Mouse (Mus musculus): ENCODE measurements around the gene Golga5.
A peak's percentile ranks its signal among the peaks of the same experiment; 100 is the strongest.
"Not testable (repeated sequence)": the region's sequence is repeated elsewhere in the genome, so short reads cannot be mapped to it uniquely, and the experiment has no call there.

Gene Golga5

DNA sequence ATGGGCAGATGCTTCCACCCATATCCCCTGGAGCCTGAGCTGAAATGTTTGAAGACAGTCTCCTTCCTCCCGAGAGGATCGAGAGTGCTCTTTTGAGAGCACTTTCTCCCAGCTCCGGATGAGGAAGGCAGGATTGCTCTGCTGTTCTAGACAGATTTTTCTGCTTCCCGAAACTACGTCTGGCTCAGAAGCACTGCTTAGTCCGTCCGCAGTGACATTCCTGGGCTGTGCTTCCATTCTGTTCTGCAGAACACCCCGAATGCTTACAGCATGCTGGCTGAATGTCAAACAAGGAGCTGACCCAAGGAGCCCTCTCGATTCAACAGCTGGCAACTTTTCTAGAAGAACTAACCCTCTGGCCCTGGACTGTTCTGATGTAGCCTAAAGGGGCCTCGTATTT is 18.5 kb upstream of the Golga5 start:
- DNase-seq = peak; percentile 36

DNA sequence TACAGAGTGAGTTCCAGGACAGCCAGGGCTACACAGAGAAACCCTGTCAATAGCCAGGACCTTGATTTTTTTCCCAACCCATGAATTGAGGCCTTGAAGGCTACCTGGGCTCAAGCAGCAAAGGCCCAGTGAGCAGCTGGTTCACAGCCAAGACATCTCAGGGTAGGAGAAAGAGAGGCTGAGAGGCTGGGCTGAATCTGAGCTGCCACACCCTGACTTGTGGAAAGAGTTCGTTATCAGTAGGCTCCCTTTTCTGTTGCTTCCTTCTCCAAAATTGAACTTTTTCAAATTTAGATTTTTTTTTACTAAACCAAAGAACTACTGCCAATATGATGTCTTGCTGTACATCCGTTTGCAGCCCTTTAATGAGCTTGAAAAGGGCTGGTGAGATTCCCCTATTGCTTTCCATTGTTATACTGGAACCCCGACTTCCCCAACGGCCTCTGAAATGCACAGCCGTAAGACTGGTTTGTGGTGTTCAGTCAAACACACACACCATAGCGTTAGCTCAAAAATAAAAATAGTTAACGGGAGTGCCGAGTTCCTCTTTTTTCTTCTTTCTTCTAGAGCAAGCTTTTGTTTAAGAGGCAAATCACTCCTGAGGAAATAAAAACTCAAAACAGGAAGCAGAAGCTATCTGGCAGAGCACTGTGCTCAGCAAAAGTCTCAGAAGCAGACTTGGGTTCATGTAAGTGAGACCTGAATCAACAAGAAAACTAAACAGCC is 17.6 kb upstream of the Golga5 start:
- no peak for DNase-seq

DNA sequence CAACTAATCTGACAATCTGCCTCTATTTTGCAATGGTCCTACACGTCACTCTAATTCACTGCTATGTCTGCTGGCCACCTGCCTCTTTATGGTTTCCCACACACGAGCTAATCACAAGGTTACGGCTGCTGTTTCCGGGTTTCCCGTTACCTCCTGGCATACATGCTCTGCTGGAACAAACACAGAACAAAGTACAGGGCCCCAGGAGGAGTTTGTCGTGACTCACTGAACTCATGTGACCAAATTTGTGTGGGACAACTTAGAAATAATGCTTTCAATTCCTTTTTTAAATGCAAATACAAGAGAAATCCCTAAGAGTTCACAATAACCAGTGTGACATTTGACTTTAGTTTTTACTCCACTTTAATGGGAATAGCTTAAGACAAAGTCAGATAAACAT is 15.4 kb upstream of the Golga5 start:
- peak; percentile 53 for DNase-seq

DNA sequence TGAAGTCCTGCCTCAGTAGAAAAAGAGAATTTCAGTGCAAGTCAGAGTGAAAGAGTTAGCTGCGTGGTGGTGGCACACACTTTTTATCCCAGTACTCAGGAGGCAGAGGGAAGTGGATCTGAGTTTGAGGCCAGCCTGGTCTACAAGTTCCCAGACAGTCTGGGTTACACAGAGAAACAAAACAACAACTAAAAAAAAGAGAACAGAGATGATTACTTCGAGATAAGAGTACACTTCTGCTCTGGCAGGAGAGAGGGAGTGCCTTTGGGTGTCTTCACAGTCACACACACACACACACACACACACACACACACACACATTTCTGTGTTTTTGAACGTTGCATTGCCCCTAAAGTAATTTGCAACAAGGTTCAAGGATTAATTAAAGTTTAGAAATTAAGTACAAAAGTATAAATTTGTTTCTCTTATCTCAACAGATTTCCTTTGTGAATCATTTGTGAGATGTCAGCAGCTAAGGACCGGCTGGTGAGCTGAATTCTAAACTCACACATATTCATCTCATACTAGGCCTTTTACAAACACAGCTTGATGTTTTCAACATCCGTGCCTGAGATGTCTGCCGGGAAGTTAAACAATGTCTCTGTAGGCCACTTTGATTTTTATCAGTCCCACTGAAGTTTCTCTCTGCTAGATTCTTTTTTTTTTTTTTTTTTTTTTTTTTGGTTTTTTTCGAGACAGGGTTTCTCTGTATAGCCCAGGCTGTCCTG is 12.3 kb upstream of the Golga5 start:
- DNase-seq = no peak

DNA sequence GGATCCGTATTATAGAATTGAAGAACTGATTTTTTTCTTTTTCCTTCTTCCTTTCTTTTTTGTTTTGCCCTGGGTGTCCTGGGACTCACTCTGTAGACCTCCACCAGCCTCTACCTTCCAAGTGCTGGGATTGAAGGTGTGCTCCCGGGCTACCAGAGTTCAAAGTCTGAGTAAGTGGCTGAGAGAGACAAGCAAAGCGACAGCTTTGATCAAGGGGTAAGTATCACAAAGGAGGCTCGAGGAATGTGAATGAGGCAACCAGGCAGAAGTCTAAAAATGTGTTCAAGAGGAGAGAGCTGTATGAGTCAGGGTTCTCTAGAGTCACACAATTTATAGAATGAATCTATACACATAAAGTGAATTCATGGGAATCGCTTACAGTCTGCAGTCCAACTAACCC is 8.9 kb upstream of the Golga5 start:
- DNase-seq = no peak

DNA sequence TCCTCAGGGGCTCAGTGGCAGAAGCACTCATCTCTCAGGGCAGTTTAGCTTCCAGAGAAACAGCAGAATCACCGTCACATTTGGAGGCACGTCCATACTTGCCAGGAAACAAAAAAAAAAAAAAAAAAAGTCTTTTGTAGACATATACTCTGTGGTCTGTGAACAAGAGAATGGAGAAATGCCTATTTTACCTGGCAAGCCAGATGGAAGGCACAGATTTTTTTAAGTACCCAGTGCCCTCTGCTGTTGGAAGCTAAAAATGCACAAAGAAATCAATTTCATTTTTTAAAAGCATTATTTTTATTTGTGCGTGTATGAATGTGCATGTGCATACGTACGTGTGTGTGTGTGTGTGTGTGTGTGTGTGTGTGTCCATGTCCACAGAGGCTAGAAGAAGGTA is 7.8 kb upstream of the Golga5 start:
- no peak for DNase-seq

DNA sequence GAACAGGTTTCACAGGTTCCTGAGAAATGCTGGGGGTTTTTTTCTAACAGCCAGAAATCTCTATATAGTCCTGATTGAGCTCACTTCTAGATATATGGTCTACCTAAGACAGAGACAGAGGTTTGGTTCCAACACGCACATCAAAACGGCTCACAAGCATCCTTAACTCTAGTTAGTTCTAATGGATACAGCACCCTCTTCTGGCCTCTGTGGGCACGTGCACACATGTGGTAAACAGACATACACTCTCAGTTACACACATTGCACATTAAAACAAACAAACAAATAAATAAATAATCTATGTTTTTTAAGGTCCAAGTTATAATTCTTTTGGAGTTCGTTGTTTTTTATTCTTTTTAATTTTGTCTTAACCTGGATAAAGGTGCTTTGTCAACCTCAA is 4.3 kb upstream of the Golga5 start:
- DNase-seq = no peak

DNA sequence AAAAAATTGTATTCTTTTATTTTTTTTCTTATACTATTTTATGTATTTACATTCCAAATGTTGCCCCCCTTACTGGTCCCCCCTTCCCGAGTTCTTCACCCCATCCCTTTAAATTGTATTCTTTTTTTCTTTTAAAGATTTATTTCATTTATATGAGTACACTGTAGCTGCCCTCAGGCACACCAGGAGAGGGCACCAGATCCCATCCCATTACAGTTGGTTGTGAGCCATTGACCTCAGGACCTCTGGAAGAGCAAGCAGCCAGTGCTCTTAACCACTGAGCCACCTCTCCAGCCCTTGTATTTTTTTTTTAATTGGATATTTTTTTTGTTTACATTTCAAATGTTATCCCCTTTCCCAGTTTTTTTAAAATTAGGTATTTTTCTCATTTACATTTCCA is 799 bp upstream of the Golga5 start:
- DNase-seq = no peak

DNA sequence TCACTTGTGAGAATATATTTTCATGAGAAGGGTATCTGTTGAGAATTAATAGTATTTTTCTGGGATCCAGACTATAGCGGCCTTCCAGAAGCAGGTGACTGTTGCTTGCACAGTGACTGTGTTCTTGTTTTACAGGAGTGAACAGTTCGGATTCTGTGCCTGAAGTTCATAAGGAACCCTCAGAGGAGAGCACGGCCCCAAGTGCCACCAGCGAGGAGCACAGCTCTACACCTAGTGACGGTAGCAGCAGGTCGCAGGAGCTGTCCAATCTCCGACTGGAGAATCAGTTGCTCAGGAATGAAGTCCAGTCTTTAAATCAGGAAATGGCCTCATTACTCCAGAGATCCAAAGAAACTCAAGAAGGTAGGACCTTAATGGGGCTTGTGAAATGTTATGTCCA is 5.5 kb downstream of the Golga5 start:
- DNase-seq = no peak

DNA sequence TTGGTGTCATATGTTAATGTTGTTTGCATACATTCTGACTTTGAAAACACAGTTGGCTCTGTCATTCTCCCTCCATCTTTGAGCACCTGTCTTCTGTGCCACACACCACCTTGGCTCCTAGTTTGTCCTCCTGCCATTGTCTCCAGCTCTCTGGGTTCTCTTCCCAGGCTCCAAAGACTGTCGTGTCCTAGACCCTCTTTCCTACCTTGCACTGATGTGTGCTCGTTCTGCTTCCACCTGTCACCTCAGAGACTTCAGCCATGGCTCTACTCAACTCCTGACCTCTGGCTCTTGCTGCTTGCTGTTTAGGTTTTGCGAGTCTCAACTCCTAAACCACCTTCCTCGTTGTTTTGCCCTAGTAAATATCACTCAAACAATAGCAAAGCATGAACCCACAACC is 11.5 kb downstream of the Golga5 start:
- no peak for DNase-seq

DNA sequence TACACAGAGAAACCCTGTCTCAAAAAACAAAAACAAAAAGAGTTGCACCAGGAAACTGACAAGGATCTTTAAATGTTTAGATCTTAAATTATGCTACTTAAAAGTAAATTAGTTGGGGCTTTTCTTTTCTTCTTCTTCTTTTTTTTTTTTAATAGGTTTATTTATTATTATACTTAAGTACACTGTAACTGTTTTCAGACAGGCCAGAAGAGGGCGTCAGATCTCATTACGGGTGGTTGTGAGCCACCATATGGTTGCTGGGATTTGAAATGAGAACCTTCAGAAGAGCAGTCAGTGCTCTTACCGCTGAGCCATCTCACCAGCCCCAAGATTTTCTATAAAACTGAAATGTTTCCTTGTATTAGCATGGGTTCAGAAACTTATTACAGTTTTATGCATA is 16.0 kb downstream of the Golga5 start:
- DNase-seq = no peak

DNA sequence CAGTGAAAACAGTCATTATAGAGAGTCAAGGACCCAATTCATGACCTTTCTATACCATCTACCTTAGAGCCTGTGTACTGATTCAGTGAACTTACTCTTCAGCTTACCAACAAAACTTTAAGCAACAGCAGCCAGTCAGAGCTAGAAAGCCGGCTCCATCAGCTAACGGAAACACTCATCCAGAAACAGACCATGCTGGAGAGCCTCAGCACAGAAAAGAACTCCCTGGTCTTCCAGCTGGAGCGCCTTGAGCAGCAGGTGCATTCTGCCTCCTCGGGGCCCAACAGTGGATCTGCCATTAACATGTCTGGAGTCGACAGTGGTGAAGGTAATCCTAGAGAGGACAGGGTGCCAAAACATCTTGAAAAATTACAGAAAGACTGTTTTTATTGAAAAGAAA is 23.0 kb downstream of the Golga5 start:
- DNase-seq = no peak

DNA sequence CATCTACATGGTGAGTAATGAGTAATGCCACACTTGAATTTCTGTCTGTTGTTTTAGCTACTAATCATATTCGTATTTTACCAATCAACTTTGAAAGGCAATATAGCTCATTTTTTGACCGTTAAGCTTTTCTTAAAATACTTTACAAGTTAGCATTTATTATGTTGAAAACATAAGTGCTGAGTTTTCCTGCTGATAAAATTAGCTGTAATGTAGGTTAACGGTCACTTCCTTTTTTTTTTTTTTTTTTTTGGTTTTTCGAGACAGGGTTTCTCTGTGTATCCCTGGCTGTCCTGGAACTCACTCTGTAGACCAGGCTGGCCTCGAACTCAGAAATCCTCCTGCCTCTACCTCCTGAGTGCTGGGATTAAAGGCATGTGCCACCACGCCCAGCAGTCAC is 26.8 kb downstream of the Golga5 start:
- not testable (repeated sequence) for DNase-seq

DNA sequence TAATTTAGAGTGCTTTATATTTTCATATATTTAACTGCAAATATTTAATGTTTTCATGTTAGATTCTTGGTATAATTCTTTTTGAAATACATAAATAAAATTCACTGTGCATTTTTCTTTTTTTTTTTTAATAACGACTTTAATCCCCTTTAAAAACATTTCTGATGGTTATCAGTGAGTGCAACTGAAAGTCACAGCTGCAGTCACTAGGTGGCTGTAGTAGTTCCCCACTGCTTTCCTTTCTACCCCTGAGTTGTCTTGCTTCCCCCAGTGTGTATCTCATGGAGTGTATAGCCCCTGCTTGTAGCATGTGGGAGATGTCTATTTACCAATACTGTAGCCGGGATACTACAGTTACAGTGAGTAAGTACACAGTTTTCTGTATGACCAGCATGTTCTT is 29.0 kb downstream of the Golga5 start:
- DNase-seq = no peak

DNA sequence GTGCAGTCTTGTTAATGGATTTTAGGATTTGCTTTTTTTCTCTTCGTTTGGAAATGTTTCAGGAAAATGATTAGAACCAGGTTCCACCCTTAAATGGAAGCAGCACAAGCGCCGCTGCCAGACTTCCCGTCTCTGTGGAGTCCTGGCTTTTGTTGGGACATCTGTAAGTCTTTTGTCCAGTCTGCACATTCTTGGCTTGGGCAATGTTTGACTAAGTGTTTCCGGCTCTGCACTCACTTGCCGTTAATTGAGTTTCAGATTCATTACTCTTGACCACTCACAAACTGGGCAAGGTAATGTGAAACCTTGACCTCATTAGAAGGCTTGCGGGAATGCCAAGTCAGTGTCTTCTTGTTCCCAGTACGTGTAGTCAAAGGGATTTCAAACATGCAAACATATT is 29.8 kb downstream of the Golga5 start:
- DNase-seq = peak; percentile 53

DNA sequence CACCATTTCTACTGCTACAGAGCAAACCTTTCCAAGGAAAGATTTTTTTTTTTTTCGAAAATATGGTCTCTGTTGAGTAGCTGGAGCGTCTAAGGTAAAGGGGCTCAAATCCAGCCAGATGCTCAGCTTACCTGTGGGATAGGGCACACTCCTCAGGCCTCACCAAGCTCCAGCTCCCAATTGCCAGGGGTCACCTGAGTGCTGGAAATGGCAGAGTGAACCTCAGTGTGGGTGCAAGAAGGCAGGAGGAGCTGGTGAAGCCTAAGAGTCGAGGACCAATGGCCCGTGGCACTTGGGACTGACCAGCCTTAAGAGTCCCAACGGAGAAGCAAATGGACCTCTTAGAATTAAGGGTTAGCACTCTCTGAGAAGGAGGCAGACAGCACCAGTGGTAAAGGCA is 30.3 kb downstream of the Golga5 start:
- no peak for DNase-seq

DNA sequence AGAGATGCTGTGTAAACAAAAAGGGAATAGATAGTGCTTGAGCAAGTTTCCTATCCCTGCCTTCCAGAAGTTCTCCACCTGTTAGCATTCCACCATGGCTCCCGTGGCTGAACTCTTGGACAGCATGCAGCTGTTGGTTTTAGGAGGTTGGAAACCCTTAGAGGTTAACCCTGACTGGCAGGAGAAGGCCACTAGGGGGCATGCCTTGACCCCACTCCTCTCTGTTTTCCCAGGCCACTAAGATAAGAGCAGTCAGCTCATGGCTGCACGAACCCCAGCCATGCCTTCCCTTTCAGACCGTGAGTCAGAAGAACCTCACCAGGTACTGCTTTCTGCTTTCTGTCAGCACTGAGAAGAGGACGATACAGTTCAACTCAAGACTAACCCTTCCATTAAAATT is 30.8 kb downstream of the Golga5 start:
- DNase-seq = peak; percentile 21

DNA sequence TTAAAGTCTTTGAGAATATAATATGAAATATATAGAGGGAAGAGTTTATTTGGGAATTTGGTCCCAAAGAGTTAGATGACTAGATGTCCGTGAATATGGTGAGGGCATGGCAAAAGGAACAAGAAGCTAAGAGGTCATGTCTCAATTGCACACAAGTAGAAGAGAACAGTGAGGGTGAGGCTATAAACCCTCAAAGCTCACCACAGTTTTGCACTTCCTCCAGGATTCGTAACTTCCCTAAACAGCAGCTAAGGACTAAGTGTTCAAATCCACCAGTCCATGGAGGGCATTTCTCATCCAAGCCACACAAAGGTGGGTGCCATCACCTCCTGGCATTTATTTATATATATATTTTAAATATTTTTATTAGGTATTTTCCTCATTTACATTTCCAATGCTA is 32.1 kb downstream of the Golga5 start:
- DNase-seq = no peak

DNA sequence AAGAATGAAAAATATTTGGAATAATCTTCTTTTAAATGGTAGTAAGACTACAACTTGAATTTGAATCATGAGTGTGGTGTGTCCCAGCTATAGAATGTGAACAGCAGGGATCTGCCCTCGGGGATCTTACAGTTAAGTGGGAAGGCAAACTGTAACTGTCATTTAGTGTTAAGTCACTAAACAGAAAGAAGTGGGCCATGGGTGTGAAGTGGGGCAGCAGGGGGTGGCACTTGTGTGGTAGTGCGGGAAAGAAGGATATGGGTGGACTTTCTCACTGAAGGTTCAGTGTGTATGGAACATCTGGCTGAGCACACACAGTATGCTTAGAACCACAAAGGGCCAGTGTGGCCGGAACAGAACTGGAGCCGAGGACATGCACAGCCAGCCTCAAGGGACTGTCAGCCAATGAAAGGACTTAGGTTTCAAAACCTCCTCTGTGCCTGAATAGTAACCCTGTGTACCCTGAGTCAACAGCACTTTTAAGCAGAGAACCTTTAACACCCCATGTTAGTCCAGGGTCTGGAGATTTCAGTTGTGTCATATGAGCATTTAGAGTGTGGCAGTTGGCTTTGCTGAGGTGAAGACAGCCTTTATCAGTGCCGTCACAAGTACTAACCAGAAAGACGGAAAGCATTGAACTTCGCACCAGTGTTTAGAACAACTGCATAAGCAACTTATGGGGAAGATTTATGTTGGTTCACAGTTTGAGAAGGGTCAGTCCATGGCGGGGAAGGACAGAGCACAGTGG is 33.1 kb downstream of the Golga5 start:
- no peak for DNase-seq

DNA sequence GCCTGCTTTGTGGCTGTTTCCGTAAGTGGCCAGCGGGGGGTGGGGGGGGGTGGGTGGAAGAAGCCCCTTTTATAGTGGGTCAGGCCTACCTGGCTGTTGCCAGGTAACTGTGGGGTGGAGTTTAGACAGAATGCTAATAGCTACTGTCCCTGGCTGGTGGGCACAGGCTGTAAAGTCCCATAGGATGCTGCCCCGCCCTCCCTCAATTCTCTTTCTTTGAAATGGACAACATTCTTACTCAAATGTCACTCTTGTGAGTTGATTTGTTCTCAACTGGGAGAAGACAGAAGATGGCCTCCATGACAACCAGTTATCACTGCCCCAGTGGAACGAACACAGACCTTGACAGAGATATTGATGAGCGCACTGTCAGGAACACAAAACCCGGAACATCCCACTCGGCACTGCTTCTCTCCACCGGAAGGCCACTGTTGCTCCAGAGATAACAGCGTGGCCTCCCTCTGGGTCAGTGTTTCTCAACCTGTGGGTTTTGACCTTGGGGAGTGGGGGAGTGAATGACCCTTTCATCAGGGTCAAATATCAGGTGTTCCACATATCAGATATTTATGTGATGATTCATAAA is 36.3 kb downstream of the Golga5 start:
- no peak for DNase-seq

DNA sequence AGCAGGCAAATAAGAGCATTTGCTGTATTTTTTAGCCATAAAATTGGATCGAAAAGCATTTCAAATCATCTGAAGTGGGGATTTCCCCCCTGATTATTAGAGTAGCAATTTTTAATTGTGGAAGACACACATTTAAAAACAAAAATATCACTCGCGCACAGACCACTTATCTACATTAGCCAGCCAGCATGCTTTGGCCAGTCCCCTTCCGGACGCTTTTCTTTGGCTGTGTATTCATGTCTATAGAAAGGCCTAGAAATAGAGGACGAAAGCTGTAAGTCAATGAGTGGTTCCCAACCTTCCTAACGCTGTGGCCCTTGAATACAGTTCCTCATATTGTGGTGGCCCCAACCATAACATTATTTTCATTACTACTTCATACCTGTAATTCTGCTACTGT is 37.0 kb downstream of the Golga5 start:
- no peak for DNase-seq

DNA sequence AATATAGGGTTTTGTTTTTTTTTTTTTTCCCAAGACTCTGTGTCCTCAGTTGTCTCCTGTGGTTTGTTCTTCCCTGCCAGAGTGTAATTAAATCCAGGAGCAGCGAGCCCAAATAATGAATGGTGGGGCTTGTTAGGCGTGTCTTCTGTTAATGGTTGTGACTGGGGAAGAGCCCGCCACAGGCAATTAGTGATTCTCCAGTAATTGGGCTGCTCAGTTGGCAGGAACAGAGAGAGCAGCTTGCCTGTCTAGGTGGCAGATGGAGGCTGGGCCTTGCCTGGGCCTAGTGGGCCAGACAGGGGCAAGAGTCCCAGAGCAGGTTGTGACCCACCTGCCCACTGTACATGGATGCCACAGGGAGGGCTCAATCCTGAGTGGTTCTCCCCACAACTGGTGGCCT is 42.4 kb downstream of the Golga5 start:
- DNase-seq = no peak

DNA sequence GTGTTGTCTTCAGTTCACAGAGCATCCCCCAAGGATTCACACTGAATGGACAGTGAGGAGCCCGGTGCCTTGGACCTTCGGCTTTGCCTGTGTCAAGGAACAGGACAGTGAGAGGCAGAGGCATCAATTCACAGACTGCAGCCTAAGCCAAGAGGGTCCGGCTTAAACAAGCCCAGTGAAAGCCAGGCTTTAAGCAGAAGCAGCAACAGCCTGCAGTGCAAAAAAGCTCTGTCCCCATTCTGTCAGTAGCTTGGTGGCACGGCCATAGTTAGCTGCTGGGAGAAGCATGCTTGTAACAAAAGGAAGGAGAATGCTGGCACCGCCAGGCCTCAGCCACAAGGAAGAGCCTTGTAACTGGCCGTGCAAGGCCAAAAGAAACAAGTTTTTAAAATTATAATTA is 45.2 kb downstream of the Golga5 start:
- no peak for DNase-seq

DNA sequence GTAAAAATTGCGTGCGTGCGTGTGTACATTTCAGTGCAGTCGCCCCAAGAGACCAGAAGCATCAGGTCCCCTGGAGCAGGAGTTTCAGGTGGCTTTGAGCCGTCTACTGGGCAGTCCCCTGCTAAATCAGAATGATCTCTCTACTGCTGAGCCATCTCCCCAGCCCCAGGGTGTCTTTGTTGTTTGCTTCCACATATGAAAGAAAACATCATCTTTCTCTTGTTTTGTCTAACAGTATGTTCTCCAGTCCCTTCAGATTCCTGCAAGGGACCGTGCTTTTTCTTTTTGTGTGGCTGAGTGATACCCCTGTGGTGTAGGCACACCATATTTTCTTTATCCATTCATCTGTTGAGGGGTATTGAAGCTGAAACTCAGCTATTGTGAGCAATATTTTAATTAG is 45.8 kb downstream of the Golga5 start:
- no peak for DNase-seq

Data from kidney, postnatal 10 days (tissue).